Mouse (Mus musculus) olfactory bulb, adult 2 months (tissue): Measurements from ENCODE around the gene Naa25. TPM values are rescaled to one million over a fixed set of nuclear protein-coding genes. Genes with fewer than 3 reads are reported as not detected.

Source experiments
- H3K27ac ChIP-seq: fragments of 200-500 bp; 2 replicates; pipeline ENCODE4 v1.5.1; 2012; ENCODE audit warnings: low read depth, low read length; ENCODE audit not compliant: insufficient read depth
- H3K4me1 ChIP-seq: fragments of 200-500 bp; 2 replicates; pipeline ENCODE4 v1.6.1; 2012; ENCODE audit warnings: low read length; ENCODE audit not compliant: control insufficient read depth, insufficient read depth
- H3K4me3 ChIP-seq: fragments of 200-500 bp; 2 replicates; pipeline ENCODE4 v1.5.1; 2012; ENCODE audit warnings: mild to moderate bottlenecking, low read depth, low read length, moderate library complexity; ENCODE audit not compliant: insufficient read depth
- CTCF ChIP-seq: fragments of 200-500 bp; IDR thresholded peaks from 2 replicates; pipeline ENCODE4 v1.5.1; 2012; ENCODE audit warnings: low read depth, mild to moderate bottlenecking, low read length, moderate library complexity; ENCODE audit not compliant: insufficient read depth
- POLR2A ChIP-seq: fragments of 200-500 bp; IDR thresholded peaks from 2 replicates; pipeline ENCODE4 v1.6.1; 2012; ENCODE audit warnings: mild to moderate bottlenecking, low read depth, low read length, moderate library complexity; ENCODE audit not compliant: insufficient read depth
- WGBS: fragments of 180-500 bp; shearing (Covaris S2); methylation state at CpG from one replicate; pipeline ENCODE4 v1.1.7; 2018; 5-methylcytosine and 5-hydroxymethylcytosine counted together
- polyA plus RNA-seq: library from polyadenylated mRNA; stranded (reverse); fragments of >200 nt; gene quantifications from 2 replicates; pipeline ENCODE4 v1.2.4, GENCODE M21; 2012; ENCODE audit warnings: low replicate concordance; ENCODE audit not compliant: missing spikeins, insufficient read depth, insufficient read length

Gene Naa25
- polyA plus RNA-seq, 1 experiment = not detected

DNA sequence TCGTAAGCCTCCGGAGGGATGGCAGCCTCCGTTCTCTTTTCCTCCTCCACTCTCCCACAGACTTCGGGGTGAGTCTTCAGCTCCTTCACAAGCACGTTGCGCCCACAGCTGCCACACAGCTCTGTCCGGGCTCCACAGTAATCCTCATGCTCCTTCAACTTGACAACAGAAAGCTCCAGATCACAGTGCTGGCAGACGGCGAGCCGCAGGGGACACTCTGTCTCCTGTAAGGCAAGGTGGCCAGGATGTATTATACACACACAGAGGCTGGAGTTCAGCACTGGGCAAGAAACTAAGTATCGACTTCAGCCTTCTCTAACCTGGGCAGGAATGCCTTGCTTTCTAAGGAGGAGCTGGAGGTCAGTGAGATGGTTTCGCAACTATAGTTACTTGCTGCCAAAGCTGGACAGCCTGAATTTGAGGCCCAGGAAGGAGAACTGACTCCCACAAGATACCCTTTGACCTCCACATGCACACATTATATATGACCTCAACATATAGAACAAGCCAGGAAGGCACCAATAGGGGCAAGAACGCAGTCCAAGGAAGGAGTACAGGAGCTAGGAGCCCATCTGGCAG lies 19.0 kb upstream of the Naa25 start:
- no peak for TF ChIP-seq CTCF
- TF ChIP-seq POLR2A = no peak
- no peak overlapping the region for H3K27ac ChIP-seq
- no peak overlapping the region for H3K4me3 ChIP-seq
- peaks cover 10% of the 10 kb centered on the region for H3K4me1 ChIP-seq
- whole genome bisulfite sequencing = 64% methylated on average over 13 of the region's 13 CpGs

DNA sequence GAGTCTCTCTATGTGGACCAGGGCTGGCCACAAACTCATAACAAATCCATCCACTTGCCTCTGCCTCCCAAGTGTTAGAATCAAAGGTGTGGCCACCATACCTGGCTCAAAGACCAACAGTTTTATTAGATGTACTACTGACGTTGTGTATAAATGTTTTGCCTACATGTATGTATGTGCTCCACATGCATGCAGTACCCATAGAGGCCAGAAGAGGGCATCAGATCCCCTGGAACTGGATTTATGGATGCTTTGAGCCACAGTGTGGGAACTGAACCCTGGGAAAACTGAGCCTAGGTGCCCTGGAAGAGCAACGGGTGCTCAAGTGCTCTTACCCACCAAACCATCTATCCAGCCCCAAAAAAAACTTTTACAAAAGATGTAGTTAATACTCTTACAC lies 17.0 kb upstream of the Naa25 start:
- Histone ChIP-seq H3K4me1 (peaks cover 12% of the 10 kb centered on the region), H3K4me3 (no peak overlapping the region), H3K27ac (no peak overlapping the region)
- 86% methylated on average over 2 of the region's 2 CpGs for WGBS
- TF ChIP-seq CTCF = no peak
- TF ChIP-seq POLR2A = no peak

DNA sequence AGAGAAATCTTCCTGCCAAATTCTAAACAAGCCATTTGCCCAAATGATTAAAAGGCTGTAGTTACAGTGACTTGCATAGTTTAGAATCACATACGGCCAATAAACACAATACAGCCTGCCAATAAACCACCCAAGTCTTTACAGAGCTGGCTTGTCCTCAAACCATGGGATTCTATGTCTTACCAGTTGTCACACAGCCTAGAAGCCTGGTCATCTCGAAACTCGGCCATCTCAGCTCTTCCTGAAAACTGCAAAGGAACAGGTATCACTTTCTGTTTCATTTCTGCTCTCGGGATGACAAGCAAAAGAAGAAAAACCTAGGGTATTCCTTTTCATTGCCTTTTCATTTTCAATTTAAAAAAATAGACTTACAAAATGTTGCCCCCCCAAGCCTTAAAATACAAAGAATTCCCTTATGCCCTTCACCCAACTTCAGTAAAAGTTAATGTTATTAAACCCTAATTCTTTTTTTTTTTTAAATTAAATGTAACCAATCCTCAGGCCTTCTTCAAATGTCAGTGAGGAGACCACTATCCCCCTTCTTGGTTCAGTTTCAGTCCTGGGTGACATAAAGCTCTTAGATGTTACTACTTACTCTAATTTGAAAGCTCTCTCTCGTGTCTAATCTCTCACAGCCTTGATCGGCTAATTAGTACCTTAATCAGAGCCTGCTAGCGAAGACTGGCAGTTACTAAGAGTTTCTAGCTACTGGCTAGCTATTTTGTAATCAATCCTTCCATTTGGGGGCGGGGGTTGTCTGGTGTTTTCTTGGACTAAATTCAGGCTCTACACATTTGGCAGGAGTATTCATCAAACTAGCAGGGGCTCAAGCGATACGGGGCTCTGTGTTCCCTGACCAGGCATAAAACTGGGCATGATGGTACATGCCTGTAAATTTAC lies 13.6 kb upstream of the Naa25 start:
- Histone ChIP-seq H3K27ac (peak overlapping the region; percentile 94), H3K4me1 (peaks cover 18% of the 10 kb centered on the region), H3K4me3 (peak overlapping the region; percentile 77)
- TF ChIP-seq POLR2A (no peak), CTCF (no peak)
- WGBS = 14% methylated on average over 10 of the region's 10 CpGs

DNA sequence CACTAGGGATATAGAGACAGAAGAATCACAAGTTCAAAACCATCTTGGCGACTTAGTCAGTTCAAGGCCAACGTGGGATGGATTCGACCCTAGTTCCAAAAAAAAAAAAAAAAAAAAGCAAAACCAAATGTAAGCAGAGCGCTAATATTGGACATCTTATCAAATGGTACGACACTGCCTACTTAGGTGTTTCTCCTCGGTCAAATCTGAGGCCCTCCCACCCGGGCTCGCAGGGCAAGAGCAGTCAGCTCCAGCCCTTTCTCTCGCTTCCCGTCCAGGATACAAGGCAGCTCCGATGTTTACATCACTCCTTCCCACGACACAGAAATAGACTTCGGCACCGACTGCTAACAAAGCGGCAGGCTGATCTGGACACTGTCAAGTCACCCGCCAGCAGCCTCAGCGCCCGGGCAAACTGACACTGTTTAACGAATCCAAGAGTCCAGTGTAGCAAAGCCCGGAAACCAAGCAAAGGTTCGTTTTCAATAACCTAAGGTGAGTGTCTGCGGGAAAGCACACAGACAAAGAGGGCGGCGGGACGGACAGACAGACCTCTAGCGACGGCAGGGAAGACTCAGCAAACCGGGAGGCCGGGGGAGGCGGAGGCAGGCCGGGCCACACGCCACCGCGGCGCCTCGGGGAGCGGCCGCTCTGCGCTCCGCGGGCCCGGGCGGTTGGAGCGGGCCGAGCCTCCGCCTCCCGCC lies 12.8 kb upstream of the Naa25 start:
- under 1% methylated on average over 43 of the region's 47 CpGs for WGBS
- H3K27ac ChIP-seq = peak overlapping the region; percentile 94
- peaks cover 18% of the 10 kb centered on the region for H3K4me1 ChIP-seq
- peak overlapping the region; percentile 77 for H3K4me3 ChIP-seq
- TF ChIP-seq POLR2A (peak; percentile 37; the same call in 1 of the 2 replicates), CTCF (no peak)

DNA sequence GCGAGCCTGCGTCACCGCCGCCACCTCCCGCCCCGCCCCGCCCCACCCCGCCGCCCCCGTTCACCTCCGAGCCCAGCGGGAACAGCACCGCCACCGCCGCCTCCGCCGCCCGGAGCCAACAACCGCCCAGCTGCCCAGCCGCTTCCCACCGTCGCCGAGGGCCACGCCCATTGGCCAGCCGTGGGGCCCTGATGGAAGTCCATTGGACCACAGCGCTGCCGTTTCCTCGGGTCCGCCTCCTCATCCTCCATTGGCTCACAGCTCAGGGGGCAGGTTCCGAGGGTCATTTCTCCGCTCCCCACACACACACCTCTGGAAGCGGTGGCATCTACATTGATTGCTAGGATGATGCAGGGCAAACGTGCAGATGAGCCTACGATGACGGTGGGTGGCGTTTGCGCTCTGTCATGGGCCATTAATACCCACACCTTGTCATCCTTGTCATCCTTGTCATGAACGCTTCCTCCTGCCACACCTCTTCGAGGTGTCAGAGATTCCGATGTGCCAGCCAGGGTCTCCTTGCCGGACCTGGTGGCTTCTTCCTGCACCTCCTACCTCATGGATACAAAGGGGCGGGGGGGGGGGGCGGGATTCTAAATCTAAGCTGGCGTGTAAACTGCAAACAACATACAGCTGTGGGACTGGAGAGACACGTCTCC lies 12.1 kb upstream of the Naa25 start, which contains the start of gene Trafd1:
Gene Trafd1 (minus strand): TSS at position 172 of the 659 bp plus-strand sequence.
- Histone ChIP-seq H3K4me3 (peak within 1 kb of the TSS; percentile 77), H3K27ac (peak within 1 kb of the TSS; percentile 94), H3K4me1 (peaks cover 18% of the 10 kb centered on the region)
- TF ChIP-seq POLR2A = peak; percentile 46; the same call in 1 of the 2 replicates
- TF ChIP-seq CTCF = no peak
- WGBS = under 1% methylated on average over 34 of the region's 45 CpGs

DNA sequence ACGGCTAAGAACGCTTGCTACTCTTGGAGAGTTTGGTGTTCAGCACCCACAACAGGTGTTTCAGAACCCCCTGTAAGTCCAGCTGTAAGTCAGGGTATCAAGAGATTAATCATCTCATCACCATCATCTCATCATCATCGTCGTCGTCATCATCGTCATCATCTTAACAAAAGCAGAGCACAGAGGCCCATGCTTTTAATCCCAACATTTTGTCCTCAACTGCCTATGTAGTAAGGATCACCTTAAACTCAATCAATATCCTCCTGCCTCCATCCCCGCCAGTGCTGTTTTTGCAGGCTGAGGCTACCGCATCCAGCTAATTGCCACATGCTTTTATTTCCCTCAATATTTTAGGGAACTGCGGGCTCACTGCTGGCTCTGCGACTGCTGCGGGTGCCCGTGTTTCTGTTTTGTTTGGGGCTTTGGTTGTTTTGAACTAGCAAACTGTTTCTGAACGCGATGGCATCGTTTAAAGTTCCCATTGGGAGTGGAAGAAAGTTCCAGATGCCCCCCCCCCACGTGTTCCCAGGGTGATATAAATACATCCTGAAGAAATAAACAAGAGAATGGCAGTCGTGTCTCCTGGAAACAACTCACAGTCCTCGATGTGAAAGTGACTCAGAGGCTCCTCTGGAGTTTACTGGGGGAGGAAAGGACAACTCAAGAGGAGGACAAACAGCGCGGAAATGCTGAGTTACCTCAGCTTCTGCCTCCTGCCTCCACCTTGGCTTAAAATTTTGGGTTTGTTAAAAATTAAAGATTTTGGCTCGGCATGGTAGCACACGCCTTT lies 11.4 kb upstream of the Naa25 start:
- WGBS = 15% methylated on average over 22 of the region's 22 CpGs
- H3K4me1 ChIP-seq = peaks cover 18% of the 10 kb centered on the region
- peak overlapping the region; percentile 77; the same call in 1 of the 2 replicates for H3K4me3 ChIP-seq
- H3K27ac ChIP-seq = peak overlapping the region; percentile 73
- TF ChIP-seq POLR2A (no peak), CTCF (no peak)

DNA sequence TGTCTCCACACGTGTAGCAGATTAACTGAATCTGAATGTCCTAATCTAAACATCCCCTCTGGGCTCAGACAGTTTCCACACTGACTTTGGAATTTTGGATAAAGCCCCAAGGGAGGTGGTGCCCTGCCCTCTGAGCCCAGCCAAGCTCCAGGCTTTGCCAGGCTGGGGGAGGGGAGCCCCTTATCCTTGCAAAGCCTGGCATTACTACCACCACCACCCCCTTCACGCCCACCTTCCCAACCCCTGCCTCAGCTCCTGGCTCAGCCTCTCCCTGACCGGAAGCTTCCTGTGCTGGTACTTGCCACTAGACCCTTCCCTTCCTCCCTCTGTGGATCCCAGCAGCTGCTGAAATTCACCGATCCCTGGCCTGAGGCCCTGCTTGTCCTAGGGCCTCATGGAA lies 10.6 kb upstream of the Naa25 start:
- Histone ChIP-seq H3K4me3 (no peak overlapping the region), H3K27ac (peak overlapping the region; percentile 66), H3K4me1 (peaks cover 18% of the 10 kb centered on the region)
- 56% methylated on average over 4 of the region's 4 CpGs for WGBS
- TF ChIP-seq CTCF (no peak), POLR2A (no peak)

DNA sequence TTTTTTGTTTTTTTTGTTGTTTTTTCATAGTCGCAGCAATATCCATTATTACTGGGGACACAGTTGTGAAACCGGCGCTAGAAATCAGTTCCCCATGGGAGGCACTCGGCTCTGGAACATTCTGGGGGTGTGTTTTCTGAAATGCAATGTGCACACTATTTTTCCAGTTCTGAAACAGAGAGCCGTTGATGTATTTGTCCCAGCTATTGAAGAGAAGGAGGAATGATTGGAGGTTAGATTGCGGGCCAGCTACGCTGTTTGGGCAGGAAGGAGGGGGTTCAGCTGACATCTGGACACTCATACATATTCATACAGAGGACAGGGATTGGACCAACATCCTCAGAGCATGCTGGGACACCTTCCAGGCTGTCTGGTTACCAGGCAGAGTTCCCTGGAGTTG lies 8.6 kb upstream of the Naa25 start:
- peaks cover 13% of the 10 kb centered on the region for H3K4me1 ChIP-seq
- no peak overlapping the region for H3K27ac ChIP-seq
- TF ChIP-seq POLR2A = no peak
- no peak for TF ChIP-seq CTCF
- H3K4me3 ChIP-seq = no peak overlapping the region
- WGBS = 37% methylated on average over 7 of the region's 7 CpGs
